In genomic region chr2:76216146-76216545, GRCm38 (mm10) we compare ENCODE assay signal across 9 mouse cellular contexts.
DNase-seq lines count a peak whose midpoint lies in the region; ATAC-seq and TF ChIP-seq lines count a peak whose summit lies in the region.
"Had no signal": no experiment of that assay in that cellular context is flagged by ENCODE, and none has a peak within 500 bp of the region (broad histone marks: within the 10 kb centered on the region; RNA-seq: fewer than 3 reads in every experiment).

No protein-coding gene starts in this region.

- TF ChIP-seq POLR2A in bone marrow macrophage, adult 2 months (IDR thresholded peaks at IDR 0.05; ENCODE audit: borderline replicate concordance, low read depth, low read length): no peak

- no peaks in the 10 kb centered on the region for H3K9me3 ChIP-seq in forebrain, postnatal 0 days (ENCODE audit: low read length)
- no peaks in the 10 kb centered on the region for H3K9me3 ChIP-seq in forebrain, embryonic 15.5 days
- H3K9me3 ChIP-seq in neural tube, embryonic 15.5 days (replicated peaks): no peaks in the 10 kb centered on the region
- H3K9me3 ChIP-seq: limb, embryonic 12.5 days had no signal

- no peaks in the 10 kb centered on the region for H3K36me3 ChIP-seq in forebrain, postnatal 0 days (ENCODE audit: insufficient read depth)
- H3K36me3 ChIP-seq in forebrain, embryonic 15.5 days: no peaks in the 10 kb centered on the region
- no peaks in the 10 kb centered on the region for H3K36me3 ChIP-seq in neural tube, embryonic 15.5 days
- H3K36me3 ChIP-seq: limb, embryonic 12.5 days had no signal

- H3K27ac ChIP-seq in forebrain, postnatal 0 days (ENCODE audit: low read depth, low read length): no peak overlapping the region
- no peak overlapping the region for H3K27ac ChIP-seq in forebrain, embryonic 15.5 days (replicated peaks)
- H3K27ac ChIP-seq in neural tube, embryonic 15.5 days (replicated peaks): no peak overlapping the region
- H3K27ac ChIP-seq in bone marrow macrophage, adult 2 months (ENCODE audit: insufficient read depth, low read depth, low read length): no peak overlapping the region
- H3K27ac ChIP-seq: limb, embryonic 12.5 days had no signal

- H3K4me3 ChIP-seq in forebrain, postnatal 0 days (ENCODE audit: low read depth, low read length): no peak overlapping the region
- no peak overlapping the region for H3K4me3 ChIP-seq in forebrain, embryonic 15.5 days
- no peak overlapping the region for H3K4me3 ChIP-seq in neural tube, embryonic 15.5 days (replicated peaks)
- no peak overlapping the region for H3K4me3 ChIP-seq in bone marrow macrophage, adult 2 months (ENCODE audit: insufficient read depth, low read length)
- H3K4me3 ChIP-seq: limb, embryonic 12.5 days had no signal

- peak; percentile 3 for DNase-seq in forebrain, postnatal 0 days
- peak; percentile 51 for DNase-seq in neural tube, embryonic 10.5 days (ENCODE audit: extremely low spot score, low spot score)
- peak; percentile 20 for DNase-seq in hindlimb bud, embryonic 11.5 days (ENCODE audit: extremely low spot score, low read depth, low spot score)
- DNase-seq in naive thymus-derived CD4-positive, alpha-beta T cell, adult 2 months (ENCODE audit: low read depth): peak; percentile 78
- DNase-seq in left cerebral cortex, adult 18-20 months (ENCODE audit: low spot score in 2 of 2): no peak

- TF ChIP-seq CTCF in forebrain, postnatal 0 days (IDR thresholded peaks at IDR 0.05; ENCODE audit: low read depth): peak; percentile 63
- TF ChIP-seq CTCF in bone marrow macrophage, adult 2 months (IDR thresholded peaks at IDR 0.05; ENCODE audit: low read depth, low read length): peak; percentile 45; the same call in 1 of the 2 replicates

- H3K27me3 ChIP-seq in forebrain, postnatal 0 days (ENCODE audit: insufficient read depth, low read length): no peaks in the 10 kb centered on the region
- H3K27me3 ChIP-seq in forebrain, embryonic 15.5 days: no peaks in the 10 kb centered on the region
- H3K27me3 ChIP-seq in neural tube, embryonic 15.5 days (replicated peaks): no peaks in the 10 kb centered on the region
- H3K27me3 ChIP-seq: limb, embryonic 12.5 days had no signal

- no peak for ATAC-seq in forebrain, postnatal 0 days
- ATAC-seq in forebrain, embryonic 15.5 days (replicated peaks): no peak
- no peak for ATAC-seq in neural tube, embryonic 15.5 days (ENCODE audit: low FRiP score)

- no peak overlapping the region for H3K9ac ChIP-seq in forebrain, postnatal 0 days
- no peak overlapping the region for H3K9ac ChIP-seq in forebrain, embryonic 15.5 days (replicated peaks)
- no peak overlapping the region for H3K9ac ChIP-seq in neural tube, embryonic 15.5 days (replicated peaks)
- H3K9ac ChIP-seq: limb, embryonic 12.5 days had no signal

- H3K4me1 ChIP-seq in forebrain, postnatal 0 days (ENCODE audit: insufficient read depth): no peaks in the 10 kb centered on the region
- H3K4me1 ChIP-seq in forebrain, embryonic 15.5 days: peaks cover 8% of the 10 kb centered on the region
- H3K4me1 ChIP-seq in neural tube, embryonic 15.5 days: no peaks in the 10 kb centered on the region
- H3K4me1 ChIP-seq in bone marrow macrophage, adult 2 months (ENCODE audit: control insufficient read depth, insufficient read depth, low read length): no peaks in the 10 kb centered on the region

- H3K4me2 ChIP-seq in forebrain, postnatal 0 days (ENCODE audit: low read depth): no peak overlapping the region
- H3K4me2 ChIP-seq in forebrain, embryonic 15.5 days (replicated peaks): no peak overlapping the region
- no peak overlapping the region for H3K4me2 ChIP-seq in neural tube, embryonic 15.5 days
- H3K4me2 ChIP-seq: limb, embryonic 12.5 days had no signal

- WGBS in forebrain, postnatal 0 days: 65% methylated on average over 7 of the region's 7 CpGs
- 67% methylated on average over 7 of the region's 7 CpGs for WGBS in forebrain, embryonic 15.5 days
- WGBS in neural tube, embryonic 15.5 days: 62% methylated on average over 7 of the region's 7 CpGs

Comparison
In these comparisons a context has a peak if more than half of its experiments do, and no peak if none do; other contexts are left out.
1. DNase-seq: peak in forebrain, postnatal 0 days (single experiment), neural tube, embryonic 10.5 days (single experiment), hindlimb bud, embryonic 11.5 days (single experiment) and naive thymus-derived CD4-positive, alpha-beta T cell, adult 2 months (single experiment); none in left cerebral cortex, adult 18-20 months (0 of 2).